Mouse (Mus musculus): ENCODE measurements around the gene Dhcr7.

- TF ChIP-seq CTCF (IDR thresholded peaks at IDR 0.05; ENCODE audit: borderline replicate concordance, insufficient read depth, low read depth, low read length) = no peak
- no peak for TF ChIP-seq POLR2A (IDR thresholded peaks at IDR 0.05; ENCODE audit: borderline replicate concordance, insufficient read depth, low read length)
Measured at GRCm38 (mm10) chr7:143792336-143792985, 30.5 kb upstream of the Dhcr7 start.

All from cerebellum, adult 2 months (tissue).